Mouse (Mus musculus) telencephalon, adult 2 months (tissue): ENCODE measurements at regions not wholly inside any gene's neighbourhood (a gene's known extent, or its start where the extent isn't known, plus 50 kb on each side); places are given as distances from the start of the nearest gene placed in this dataset.

Experiments
- DNase-seq: peaks from one replicate; pipeline ENCODE4 v3.0.0-alpha.2; 2011; ENCODE audit warnings: low read depth, low spot score

DNA sequence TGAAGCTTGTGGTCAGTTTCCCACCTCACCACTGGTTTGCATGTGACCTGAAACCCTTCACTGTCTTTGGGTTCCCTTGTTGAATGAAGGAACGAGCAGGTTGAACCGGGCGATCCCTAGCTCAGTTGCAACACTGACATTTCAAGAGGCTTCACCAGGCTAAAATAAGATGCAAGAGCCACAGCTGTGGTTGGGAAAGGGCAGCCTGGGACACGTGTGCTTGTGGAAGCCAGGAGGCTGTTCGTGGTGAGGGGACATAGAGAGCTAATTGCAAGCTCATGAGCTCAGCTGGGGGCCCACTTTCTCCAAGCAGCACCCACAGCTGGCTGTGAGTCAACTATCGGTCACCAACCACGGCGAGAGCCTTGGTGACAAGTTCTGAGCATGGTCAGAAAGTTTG is 64.8 kb upstream of the 1600014C23Rik start:
- no peak for DNase-seq

DNA sequence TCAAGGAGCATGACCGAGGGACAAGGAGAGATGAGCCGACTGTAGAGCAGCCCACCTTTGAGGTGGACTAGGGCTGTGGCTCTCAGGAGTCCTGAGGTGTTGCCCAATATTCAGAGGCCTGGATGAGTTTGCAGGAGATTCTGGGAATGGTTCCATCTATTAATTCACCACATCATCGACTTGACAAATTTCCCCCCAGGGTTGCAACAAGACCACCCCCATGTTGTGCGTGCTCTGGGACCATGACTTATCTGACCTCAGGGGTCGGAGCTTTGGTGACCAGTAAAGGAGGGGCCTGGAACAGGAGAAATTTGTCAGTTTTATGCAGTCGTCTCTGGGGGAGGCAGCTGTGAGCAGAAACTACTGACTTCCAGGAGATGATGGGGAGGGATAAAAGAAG is 63.5 kb upstream of the 1600014C23Rik start:
- DNase-seq = no peak

DNA sequence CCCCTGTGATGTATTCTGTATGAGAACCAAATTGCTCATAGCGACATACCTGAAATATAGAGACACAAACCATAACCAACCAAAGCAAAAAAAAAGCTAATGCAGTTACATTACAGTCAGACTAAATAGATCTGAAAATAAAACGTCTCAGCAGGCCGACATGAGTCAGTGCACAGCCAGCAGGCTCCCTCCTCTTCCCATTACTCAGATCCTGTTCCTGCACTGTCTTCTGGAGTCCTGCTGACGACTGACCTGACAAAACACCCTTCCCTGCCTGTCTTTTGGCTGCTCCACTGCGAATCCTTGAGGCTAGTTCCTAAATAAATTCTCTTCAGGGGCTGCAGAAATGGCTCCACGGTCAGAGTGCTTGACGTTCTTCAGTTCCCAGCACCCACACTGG is 61.3 kb upstream of the 1600014C23Rik start:
- DNase-seq = no peak

DNA sequence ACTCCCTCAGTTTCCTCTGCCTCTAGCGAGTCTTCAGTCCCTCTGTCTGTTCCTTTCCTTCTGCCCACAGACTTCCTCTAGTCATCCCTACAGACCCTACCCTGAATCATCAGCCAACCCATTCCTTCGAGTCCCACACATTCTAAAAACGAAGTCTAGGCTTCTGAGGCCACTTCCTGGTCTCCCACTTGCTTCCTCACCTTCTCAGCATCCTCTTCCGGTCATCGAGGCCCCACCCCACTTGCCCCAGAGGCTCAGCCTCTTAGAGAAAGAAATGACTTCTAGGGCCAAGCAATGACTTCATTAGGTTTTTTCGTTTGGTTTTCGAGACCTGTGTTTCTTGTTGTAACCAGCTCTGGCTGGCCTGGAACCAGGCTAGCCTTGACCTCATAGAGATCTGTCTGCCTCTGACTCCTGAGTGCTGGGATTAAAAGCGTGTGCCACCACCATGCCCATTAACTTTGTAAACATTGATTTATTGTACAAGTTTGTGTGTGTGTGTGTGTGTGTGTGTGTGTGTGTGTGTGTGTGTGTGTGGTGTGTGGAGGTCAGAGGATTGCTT is 57.4 kb upstream of the 1600014C23Rik start:
- no peak for DNase-seq

DNA sequence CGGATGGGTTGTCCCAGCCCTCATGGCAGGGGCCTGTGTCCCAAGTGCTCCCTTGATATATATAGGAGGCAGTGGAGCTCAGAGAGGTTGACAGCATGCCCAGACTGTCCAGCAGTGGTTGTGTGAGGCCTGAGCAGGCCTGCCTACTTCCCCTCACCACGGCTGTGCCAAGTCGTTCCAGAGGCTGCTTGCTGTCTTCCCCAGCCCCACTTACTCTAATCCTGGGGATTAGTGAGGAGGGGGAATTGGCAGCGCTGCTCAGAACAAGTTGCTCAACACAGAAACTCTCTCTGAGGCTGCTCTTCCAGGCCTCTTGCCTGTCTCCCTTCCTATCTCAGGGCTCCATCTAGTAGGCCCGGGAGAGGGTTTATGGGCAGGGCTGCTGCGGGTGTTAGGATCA is 56.1 kb upstream of the 1600014C23Rik start:
- no peak for DNase-seq

DNA sequence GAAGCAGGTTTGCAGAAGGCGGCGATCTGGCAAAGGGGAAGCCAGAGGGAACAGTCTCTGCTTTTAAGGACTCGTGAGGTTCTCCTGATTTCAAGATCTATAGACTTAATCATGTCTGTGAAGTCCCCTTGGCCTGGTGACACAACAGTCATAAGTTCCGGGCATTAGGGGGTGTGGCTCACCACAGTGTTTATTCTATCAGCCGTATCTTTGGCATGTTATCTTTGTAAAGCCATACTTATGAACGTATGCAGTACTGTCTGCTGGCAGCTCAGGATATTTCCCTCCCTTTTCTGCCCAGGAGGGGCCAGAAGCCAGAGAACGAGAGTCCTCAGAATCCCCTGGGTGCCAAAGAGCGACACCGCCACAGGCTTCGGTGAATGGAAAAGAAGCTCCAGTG is 51.3 kb upstream of the 1600014C23Rik start:
- DNase-seq = no peak

DNA sequence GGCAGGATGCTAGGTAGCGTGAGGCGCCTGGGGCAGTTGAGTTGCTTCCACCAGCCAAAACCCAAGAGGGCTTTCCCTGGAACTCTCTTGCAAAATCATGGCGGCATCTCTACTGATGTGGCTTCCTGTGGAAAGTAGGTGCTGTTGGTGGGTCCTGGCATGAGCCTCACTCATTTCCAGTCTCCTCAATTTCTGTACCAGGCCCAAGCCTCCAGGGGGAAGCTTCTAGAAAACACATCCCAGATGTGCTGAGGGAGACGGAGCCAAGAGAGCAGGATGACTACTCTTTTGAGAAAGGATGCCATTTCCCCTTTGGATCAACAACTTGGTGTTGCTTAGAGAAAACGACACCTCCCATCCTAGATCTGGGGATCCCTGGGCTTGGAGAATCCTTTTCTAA is 50.9 kb upstream of the 1600014C23Rik start:
- DNase-seq = no peak
